Comparison of ENCODE assay signal across 19 mouse cellular contexts in the genomic region with DNA sequence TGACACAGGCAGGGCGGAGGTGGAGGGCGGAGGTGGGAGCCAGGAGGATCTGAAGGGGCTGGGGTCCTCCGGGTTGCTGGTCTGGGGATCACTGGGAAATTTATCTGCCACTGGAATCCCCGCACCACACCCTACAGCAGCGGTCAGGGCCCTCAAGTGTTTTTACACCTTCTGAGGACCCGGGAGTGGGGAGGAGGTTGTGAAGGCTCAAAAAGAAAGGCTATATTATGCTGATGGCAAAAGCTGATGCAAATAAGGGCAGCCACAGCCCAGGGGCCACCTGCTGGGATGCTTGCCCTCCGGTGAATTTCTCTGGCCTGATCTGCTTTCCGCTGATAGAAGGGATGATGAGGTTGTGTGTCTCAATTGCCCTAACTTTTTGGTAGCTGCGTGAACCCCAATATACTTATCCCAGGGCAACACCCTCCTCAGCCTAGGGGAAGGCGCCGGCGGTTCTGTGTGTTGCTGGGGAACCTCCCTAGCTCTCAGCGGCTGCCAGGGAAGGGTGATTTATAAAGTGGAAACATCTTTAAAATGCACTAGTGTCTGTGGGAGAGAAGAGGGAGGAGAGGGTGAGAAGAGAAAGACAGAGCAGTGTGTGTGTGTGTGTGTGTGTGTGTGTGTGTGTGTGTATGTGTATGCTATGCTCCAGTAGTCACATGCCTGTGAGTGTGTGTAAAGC. TPM values are rescaled to one million over a fixed set of nuclear protein-coding genes. Genes with fewer than 3 reads are reported as not detected.
DNase-seq lines count a peak whose midpoint lies in the region; ATAC-seq and TF ChIP-seq lines count a peak whose summit lies in the region.
"Had no signal": no experiment of that assay in that cellular context is flagged by ENCODE, and none has a peak within 500 bp of the region (broad histone marks: within the 10 kb centered on the region; RNA-seq: fewer than 3 reads in every experiment).

No protein-coding gene starts in this region.

- 0 out of 2 replicates have a peak overlapping the region, but pooled peaks have one; percentile 72 for H3K27ac ChIP-seq in heart, embryonic 10.5 days
- H3K27ac ChIP-seq in limb, embryonic 11.5 days (replicated peaks; ENCODE audit: low read depth, low read length) = peak overlapping the region; percentile 94
- H3K27ac ChIP-seq in forebrain, embryonic 11.5 days (ENCODE audit: low read depth, low read length) = no peak overlapping the region
- H3K27ac ChIP-seq: forebrain, embryonic 13.5 days; gastrocnemius, adult 2 months; macrophage had no signal

- no peak for TF ChIP-seq CTCF in E14TG2a.4 (conservative IDR thresholded peaks at IDR 0.05; ENCODE audit: low read length)

- 3% methylated on average over 13 of the region's 13 CpGs for WGBS in heart, embryonic 10.5 days
- WGBS in limb, embryonic 11.5 days = 2% methylated on average over 13 of the region's 13 CpGs
- 0% methylated on average over 13 of the region's 13 CpGs for WGBS in forebrain, embryonic 11.5 days

- DNase-seq in heart, embryonic 10.5 days (ENCODE audit: low spot score) = no peak
- DNase-seq in heart, adult 18-20 months = no peak
- DNase-seq in limb, embryonic 11.5 days (ENCODE audit: low spot score) = peak; percentile 55
- peak; percentile 37 for DNase-seq in lung, postnatal 14 days
- DNase-seq in T-cell, adult 2 months (ENCODE audit: low spot score) = no peak
- no peak for DNase-seq in forebrain, embryonic 11.5 days (ENCODE audit: low spot score)
- no peak for DNase-seq in kidney, adult 18-20 months
- DNase-seq: adrenal gland, postnatal 14 days; cerebellum, adult 11-12 months; gastrocnemius, adult 2 months; kidney, postnatal 25 days; thymus, adult 18-20 months had no signal

- peaks cover 100% of the 10 kb centered on the region for H3K27me3 ChIP-seq in heart, embryonic 10.5 days (ENCODE audit: insufficient read depth, poor library complexity, severe bottlenecking)
- peaks cover 95% of the 10 kb centered on the region for H3K27me3 ChIP-seq in E14TG2a.4 (ENCODE audit: insufficient read depth, low read length)
- H3K27me3 ChIP-seq in limb, embryonic 11.5 days (ENCODE audit: control insufficient read depth, insufficient read depth, low read length) = peaks cover 43% of the 10 kb centered on the region
- H3K27me3 ChIP-seq in forebrain, embryonic 11.5 days (ENCODE audit: control insufficient read depth, insufficient read depth, low read length) = peaks cover 87% of the 10 kb centered on the region

- peak overlapping the region; percentile 97 for H3K9ac ChIP-seq in limb, embryonic 11.5 days (ENCODE audit: low read length)
- H3K9ac ChIP-seq in forebrain, embryonic 11.5 days (ENCODE audit: low read length) = no peak overlapping the region
- H3K9ac ChIP-seq: forebrain, embryonic 13.5 days had no signal

- peak overlapping the region; percentile 53 for H3K4me2 ChIP-seq in limb, embryonic 11.5 days (ENCODE audit: low read depth, severe bottlenecking)
- H3K4me2 ChIP-seq in forebrain, embryonic 11.5 days (ENCODE audit: low read depth, low read length, severe bottlenecking) = no peak overlapping the region
- H3K4me2 ChIP-seq: forebrain, embryonic 13.5 days had no signal

- H3K36me3 ChIP-seq in heart, embryonic 10.5 days = no peaks in the 10 kb centered on the region
- H3K36me3 ChIP-seq in E14TG2a.4 (ENCODE audit: insufficient read depth, low read length) = no peaks in the 10 kb centered on the region
- 0 out of 2 replicates have a peak, but pooled peaks cover 2% of the 10 kb centered on the region for H3K36me3 ChIP-seq in limb, embryonic 11.5 days (ENCODE audit: control insufficient read depth, insufficient read depth, low read length)
- no peaks in the 10 kb centered on the region for H3K36me3 ChIP-seq in forebrain, embryonic 11.5 days (ENCODE audit: control insufficient read depth, insufficient read depth, low read length)

- no peaks in the 10 kb centered on the region for H3K9me3 ChIP-seq in heart, embryonic 10.5 days
- H3K9me3 ChIP-seq in E14TG2a.4 (ENCODE audit: low read length) = no peaks in the 10 kb centered on the region
- no peaks in the 10 kb centered on the region for H3K9me3 ChIP-seq in limb, embryonic 11.5 days (ENCODE audit: control insufficient read depth, low read length)
- no peaks in the 10 kb centered on the region for H3K9me3 ChIP-seq in forebrain, embryonic 11.5 days (ENCODE audit: control insufficient read depth, low read length)
- H3K9me3 ChIP-seq: forebrain, embryonic 13.5 days had no signal

- peaks cover 52% of the 10 kb centered on the region for H3K4me1 ChIP-seq in heart, embryonic 10.5 days
- peaks cover 57% of the 10 kb centered on the region for H3K4me1 ChIP-seq in E14TG2a.4 (replicated peaks; ENCODE audit: low read depth, low read length)
- H3K4me1 ChIP-seq in limb, embryonic 11.5 days (ENCODE audit: control insufficient read depth, insufficient read depth, low read length) = peaks cover 39% of the 10 kb centered on the region
- H3K4me1 ChIP-seq in forebrain, embryonic 11.5 days (replicated peaks; ENCODE audit: control insufficient read depth, insufficient read depth, low read length) = peaks cover 16% of the 10 kb centered on the region

- no peak for ATAC-seq in limb, embryonic 11.5 days (ENCODE audit: insufficient number of reproducible peaks, low FRiP score, low TSS enrichment, low read depth)
- ATAC-seq in forebrain, embryonic 11.5 days (replicated peaks; ENCODE audit: low FRiP score) = no peak
- ATAC-seq: forebrain, embryonic 13.5 days had no signal

- H3K4me3 ChIP-seq in heart, embryonic 10.5 days = peak overlapping the region; percentile 34
- peak overlapping the region; percentile 59 for H3K4me3 ChIP-seq in E14TG2a.4 (replicated peaks; ENCODE audit: low read length)
- peak overlapping the region; percentile 61 for H3K4me3 ChIP-seq in limb, embryonic 11.5 days (ENCODE audit: low read depth, low read length)
- no peak overlapping the region for H3K4me3 ChIP-seq in forebrain, embryonic 11.5 days (ENCODE audit: low read depth, low read length)
- H3K4me3 ChIP-seq: forebrain, embryonic 13.5 days; gastrocnemius, adult 2 months had no signal

RNA-seq across cellular contexts. Expression of a gene that starts 4.9 kb away (rescaled TPM):
- 0.80 and 4.1 TPM in 2 replicates for polyA plus RNA-seq in heart, embryonic 10.5 days (2016; fragmentation: Nextera tagmentation; extraction: Ambion mirVana)
- under 1 TPM in 1 of 2 experiments, not detected in 1; 0.10 TPM for total RNA-seq in heart, adult 18-20 months (2021)
- polyA plus RNA-seq in limb, embryonic 11.5 days (2014; fragmentation: Nextera tagmentation; extraction: Ambion mirVana) = 36.3 and 36.7 TPM in 2 replicates
- 0.12 and 0.21 TPM in 2 replicates for polyA plus RNA-seq in forebrain, embryonic 11.5 days (2014; fragmentation: Nextera tagmentation; extraction: Ambion mirVana)
- total RNA-seq: adrenal gland, postnatal 14 days had no signal
- polyA plus RNA-seq: intestine, embryonic 14.5 days; macrophage had no signal

RNA-seq across cellular contexts. Expression of a gene that starts 41.0 kb away (rescaled TPM):
- not detected in 2 replicates for polyA plus RNA-seq in heart, embryonic 10.5 days (2016; fragmentation: Nextera tagmentation; extraction: Ambion mirVana)
- not detected for total RNA-seq in heart, adult 18-20 months (2021)
- polyA plus RNA-seq in limb, embryonic 11.5 days (2014; fragmentation: Nextera tagmentation; extraction: Ambion mirVana) = not detected in 2 replicates
- polyA plus RNA-seq in forebrain, embryonic 11.5 days (2014; fragmentation: Nextera tagmentation; extraction: Ambion mirVana) = not detected in 2 replicates
- total RNA-seq: adrenal gland, postnatal 14 days; gastrocnemius, adult 2 months; left cerebral cortex, adult 8-10 months had no signal
- polyA plus RNA-seq: forebrain, embryonic 13.5 days; heart, postnatal 0 days; intestine, embryonic 14.5 days; macrophage; spleen, adult 2 months had no signal

RNA-seq across cellular contexts. Expression of a gene that starts 58.8 kb away (rescaled TPM):
- polyA plus RNA-seq in heart, embryonic 10.5 days (2016; fragmentation: Nextera tagmentation; extraction: Ambion mirVana) = 2.5 and 7.6 TPM in 2 replicates
- 1 to 10 TPM; 3.9 to 4.9 TPM for total RNA-seq in heart, adult 18-20 months (2021)
- polyA plus RNA-seq in limb, embryonic 11.5 days (2014; fragmentation: Nextera tagmentation; extraction: Ambion mirVana) = 11.3 and 14.9 TPM in 2 replicates
- polyA plus RNA-seq in forebrain, embryonic 11.5 days (2014; fragmentation: Nextera tagmentation; extraction: Ambion mirVana) = 1.5 and 2.0 TPM in 2 replicates
- polyA plus RNA-seq: macrophage had no signal

Comparison
In these comparisons a context has a peak if more than half of its experiments do, and no peak if none do; other contexts are left out.
1. DNase-seq: peak in limb, embryonic 11.5 days (single experiment) and lung, postnatal 14 days (single experiment); none in heart, embryonic 10.5 days (single experiment), heart, adult 18-20 months (0 of 2), T-cell, adult 2 months (single experiment), forebrain, embryonic 11.5 days (single experiment) and kidney, adult 18-20 months (single experiment).